Mouse (Mus musculus) C3H10T1/2 (cell line): ENCODE results near the gene Svs6. TPM values are rescaled to one million over a fixed set of nuclear protein-coding genes. Genes with fewer than 3 reads are reported as not detected.

Experiments
- polyA plus RNA-seq, 2 experiments: library from polyadenylated mRNA; unstranded; fragments of >200 nt; fragmentation: generic; extraction: Trizol; gene quantifications; one replicate each; pipeline ENCODE4 v1.2.1; 2012; ENCODE audit warnings: missing spikeins in 2 of 2

Svs6 gene
- not detected for polyA plus RNA-seq

GRCm38 (mm10) chr2:164316451-164316850 is at the start of gene Svs6:
Svs6 (plus strand) TSS chr2:164316751.

GRCm38 (mm10) chr2:164278359-164278758 is 38.2 kb upstream of the Svs6 start, which contains the start of gene Svs4:
Svs4 (minus strand) TSS chr2:164278459.

GRCm38 (mm10) chr2:164288968-164289367 is 27.6 kb upstream of the Svs6 start, which contains the start of gene Svs3a:
Svs3a (plus strand) TSS chr2:164289268.

GRCm38 (mm10) chr2:164332440-164332839 is 15.9 kb downstream of the Svs6 start, which contains the start of gene Svs5:
Svs5 (plus strand) TSS chr2:164332740.

Other genes with a start within 250 kb of the Svs6 start
- gene Stk4, start 246.4 kb upstream of the Svs6 start, polyA plus RNA-seq = 1 to 10 TPM in 1 of 2 experiments, under 1 TPM in 1; 0.81 to 4.3 TPM
- gene Tomm34, start 245.6 kb upstream of the Svs6 start, polyA plus RNA-seq = 10 to 100 TPM; 10.2 to 26.3 TPM
- gene Kcns1, start 145.6 kb upstream of the Svs6 start, polyA plus RNA-seq = not detected
- not detected for gene Wfdc5, start 134.0 kb upstream of the Svs6 start, polyA plus RNA-seq
- gene Wfdc12, start 126.1 kb upstream of the Svs6 start, polyA plus RNA-seq = not detected
- under 1 TPM in 1 of 2 experiments, not detected in 1; 0.17 TPM for gene Wfdc15a, start 116.6 kb upstream of the Svs6 start, polyA plus RNA-seq
- gene Wfdc15b, start 95.1 kb upstream of the Svs6 start, polyA plus RNA-seq = not detected
- not detected for gene Svs2, start 78.3 kb upstream of the Svs6 start, polyA plus RNA-seq
- gene Svs3b, start 60.1 kb upstream of the Svs6 start, polyA plus RNA-seq = not detected
- gene Svs4, start 38.3 kb upstream of the Svs6 start, polyA plus RNA-seq = not detected
- gene Svs3a, start 27.5 kb upstream of the Svs6 start, polyA plus RNA-seq = not detected
- gene Svs5, start 16.0 kb downstream of the Svs6 start, polyA plus RNA-seq = not detected
- gene Slpi, start 72.3 kb downstream of the Svs6 start, polyA plus RNA-seq = 1 to 10 TPM; 5.8 to 9.0 TPM
- gene Rbpjl, start 86.4 kb downstream of the Svs6 start, polyA plus RNA-seq = under 1 TPM in 1 of 2 experiments, not detected in 1; 0.02 TPM
- gene Matn4, start 88.4 kb downstream of the Svs6 start, polyA plus RNA-seq = 1 to 10 TPM in 1 of 2 experiments, under 1 TPM in 1; 0.02 to 1.3 TPM
- 100 to 1,000 TPM in 1 of 2 experiments, 10 to 100 TPM in 1; 15.9 to 107 TPM for gene Sdc4, start 127.1 kb downstream of the Svs6 start, polyA plus RNA-seq
- 10 to 100 TPM; 54.4 to 73.3 TPM for gene Sys1, start 140.2 kb downstream of the Svs6 start, polyA plus RNA-seq
- 10 to 100 TPM; 15.0 to 18.1 TPM for gene Gm20458, start 144.2 kb downstream of the Svs6 start, polyA plus RNA-seq
- not detected for gene Trp53tg5, start 157.0 kb downstream of the Svs6 start, polyA plus RNA-seq
- gene Dbndd2, start 169.4 kb downstream of the Svs6 start, polyA plus RNA-seq = 1 to 10 TPM; 6.0 to 8.9 TPM
- gene Pigt, start 180.8 kb downstream of the Svs6 start, polyA plus RNA-seq = 100 to 1,000 TPM in 1 of 2 experiments, 10 to 100 TPM in 1; 77.8 to 142 TPM
- gene Wfdc2, start 245.7 kb downstream of the Svs6 start, polyA plus RNA-seq = not detected